Mouse (Mus musculus): ENCODE measurements around the gene Cmip. TPM values are rescaled to one million over a fixed set of nuclear protein-coding genes. Genes with fewer than 3 reads are reported as not detected.

Cmip gene
- polyA plus RNA-seq, 1 experiment = 21.1 TPM

DNA sequence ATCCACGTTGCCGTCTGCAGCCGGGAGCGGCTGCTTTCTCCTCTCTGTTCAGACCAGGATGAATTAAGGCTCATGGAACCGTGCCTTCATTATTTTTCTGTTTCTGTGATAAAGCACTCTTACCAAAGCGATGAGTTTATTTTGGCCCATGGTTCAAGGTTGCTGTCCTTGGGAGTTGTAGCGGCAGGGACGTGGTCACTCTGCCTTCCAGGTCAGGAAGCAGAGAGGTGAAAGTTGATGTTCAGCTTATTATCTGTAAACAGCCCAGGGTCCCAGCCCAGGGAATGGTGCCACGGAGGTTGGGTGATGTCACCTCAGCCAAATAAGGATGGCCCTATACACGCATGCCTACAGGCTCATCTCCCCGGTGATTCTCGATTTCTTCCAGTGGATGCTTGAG, 83.9 kb downstream of the Cmip start:
- TF ChIP-seq GATA1 (IDR thresholded peaks at IDR 0.05; ENCODE audit: low read length) = no peak

GRCm38 (mm10) chr8:117342735-117343385, 86.0 kb downstream of the Cmip start:
- TF ChIP-seq GATA1 (IDR thresholded peaks at IDR 0.05; ENCODE audit: low read length) = no peak

- TF ChIP-seq GATA1 (IDR thresholded peaks at IDR 0.05; ENCODE audit: low read length) = no peak
Observed at GRCm38 (mm10) chr8:117343484-117343883, 86.6 kb downstream of the Cmip start.

DNA sequence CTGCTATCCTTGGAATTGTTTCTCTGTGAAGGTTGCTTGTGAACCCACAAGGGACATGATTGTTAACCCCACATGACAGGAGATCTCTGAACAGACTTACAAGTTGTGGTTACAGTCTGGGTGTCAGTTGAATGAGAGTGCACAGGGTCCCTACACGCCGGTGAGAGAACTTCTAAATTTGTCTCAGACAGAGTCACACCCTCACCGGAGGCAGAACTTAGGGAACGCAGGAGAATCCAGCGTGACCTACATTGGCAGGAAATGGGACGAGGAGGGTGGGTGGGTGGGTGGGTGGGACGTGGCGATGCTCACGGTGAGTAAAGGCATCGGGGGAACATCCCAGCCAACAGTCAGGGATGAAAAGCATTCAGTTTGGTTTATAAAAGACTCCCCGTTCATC, 88.0 kb downstream of the Cmip start:
- TF ChIP-seq GATA1 (IDR thresholded peaks at IDR 0.05; ENCODE audit: low read length) = no peak

DNA sequence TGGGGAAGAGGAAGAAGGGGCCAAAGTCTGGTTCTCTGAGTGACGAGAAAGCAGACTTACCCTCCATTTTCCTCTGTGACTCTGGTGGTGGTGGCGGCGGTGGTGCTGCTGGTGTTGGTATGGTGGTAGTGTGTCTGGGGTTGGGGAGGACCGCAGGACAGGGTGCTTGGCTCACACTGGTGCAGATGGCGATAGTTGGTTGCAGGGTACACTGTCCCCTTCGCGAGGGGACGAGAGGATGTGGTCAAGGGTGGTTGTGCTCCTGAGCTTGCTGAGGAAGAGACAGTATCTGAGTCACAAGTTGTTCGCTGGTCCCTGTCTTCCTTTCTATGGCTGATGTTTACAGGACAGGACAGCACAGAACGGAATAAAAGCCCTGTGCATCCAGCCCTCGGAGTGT, 88.5 kb downstream of the Cmip start:
- no peak for TF ChIP-seq GATA1 (IDR thresholded peaks at IDR 0.05; ENCODE audit: low read length)

- TF ChIP-seq GATA1 (IDR thresholded peaks at IDR 0.05; ENCODE audit: low read length) = no peak
Observed at GRCm38 (mm10) chr8:117347556-117347955, 90.7 kb downstream of the Cmip start.

DNA sequence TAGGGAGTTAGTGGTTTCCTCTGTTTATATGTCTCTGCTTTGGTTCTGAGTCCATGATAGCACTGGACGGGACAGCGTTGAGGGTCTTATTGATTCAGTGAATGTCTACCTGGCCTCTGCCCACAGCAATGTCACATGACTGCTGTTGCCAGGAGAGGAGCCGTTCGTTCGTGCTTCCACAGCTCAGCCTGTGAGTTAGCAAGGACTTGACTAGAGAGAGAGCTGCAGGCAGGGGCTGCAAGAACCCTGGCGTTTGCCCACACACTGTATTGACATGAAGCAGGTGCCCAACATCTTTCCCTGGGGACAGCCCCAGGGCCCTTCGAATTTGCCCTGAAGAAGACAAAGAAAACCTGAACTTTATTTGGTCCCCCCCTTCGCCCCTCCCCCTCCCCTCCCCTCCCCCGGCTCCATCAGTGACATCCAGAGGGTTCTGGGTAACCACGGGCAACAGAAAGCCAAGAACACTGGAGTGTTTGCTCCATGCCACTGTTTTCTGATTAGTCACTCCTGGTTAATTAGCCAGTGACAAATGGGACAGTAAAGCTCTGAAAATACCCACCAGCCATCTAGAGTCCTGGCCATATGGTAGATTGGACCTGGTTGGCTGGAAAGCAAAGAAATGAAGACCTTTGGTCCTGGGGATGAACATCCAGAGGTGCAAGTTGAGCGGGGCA, 92.0 kb downstream of the Cmip start:
- no peak for TF ChIP-seq GATA1 (IDR thresholded peaks at IDR 0.05; ENCODE audit: low read length)

- TF ChIP-seq GATA1 (IDR thresholded peaks at IDR 0.05; ENCODE audit: low read length) = peak; percentile 15
Observed at GRCm38 (mm10) chr8:117349541-117349940, 92.7 kb downstream of the Cmip start.

DNA sequence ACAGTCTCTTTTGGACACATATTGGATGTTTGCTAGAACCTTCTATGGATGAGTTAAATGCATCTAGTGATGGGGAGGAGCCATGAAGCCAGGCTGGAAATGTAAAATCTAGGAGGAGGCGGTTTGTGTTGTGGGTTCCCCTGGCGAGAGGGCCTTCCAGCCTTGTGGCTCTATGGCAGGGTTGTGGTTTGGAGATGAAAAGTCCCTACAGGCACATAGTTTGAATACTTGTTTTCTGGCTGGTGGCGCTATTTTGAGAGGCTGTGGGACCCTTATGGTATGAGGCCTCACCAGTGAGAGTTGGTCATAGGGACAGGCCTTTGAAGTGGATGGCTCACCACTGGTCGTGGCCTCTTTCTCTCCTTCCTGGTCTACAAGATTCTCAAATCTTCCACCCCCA, 95.2 kb downstream of the Cmip start:
- TF ChIP-seq GATA1 (IDR thresholded peaks at IDR 0.05; ENCODE audit: low read length) = no peak

GRCm38 (mm10) chr8:117355111-117355831, 98.4 kb downstream of the Cmip start:
- no peak for TF ChIP-seq GATA1 (IDR thresholded peaks at IDR 0.05; ENCODE audit: low read length)

- TF ChIP-seq GATA1 (IDR thresholded peaks at IDR 0.05; ENCODE audit: low read length) = no peak
Observed at GRCm38 (mm10) chr8:117356109-117356672, 99.3 kb downstream of the Cmip start.

DNA sequence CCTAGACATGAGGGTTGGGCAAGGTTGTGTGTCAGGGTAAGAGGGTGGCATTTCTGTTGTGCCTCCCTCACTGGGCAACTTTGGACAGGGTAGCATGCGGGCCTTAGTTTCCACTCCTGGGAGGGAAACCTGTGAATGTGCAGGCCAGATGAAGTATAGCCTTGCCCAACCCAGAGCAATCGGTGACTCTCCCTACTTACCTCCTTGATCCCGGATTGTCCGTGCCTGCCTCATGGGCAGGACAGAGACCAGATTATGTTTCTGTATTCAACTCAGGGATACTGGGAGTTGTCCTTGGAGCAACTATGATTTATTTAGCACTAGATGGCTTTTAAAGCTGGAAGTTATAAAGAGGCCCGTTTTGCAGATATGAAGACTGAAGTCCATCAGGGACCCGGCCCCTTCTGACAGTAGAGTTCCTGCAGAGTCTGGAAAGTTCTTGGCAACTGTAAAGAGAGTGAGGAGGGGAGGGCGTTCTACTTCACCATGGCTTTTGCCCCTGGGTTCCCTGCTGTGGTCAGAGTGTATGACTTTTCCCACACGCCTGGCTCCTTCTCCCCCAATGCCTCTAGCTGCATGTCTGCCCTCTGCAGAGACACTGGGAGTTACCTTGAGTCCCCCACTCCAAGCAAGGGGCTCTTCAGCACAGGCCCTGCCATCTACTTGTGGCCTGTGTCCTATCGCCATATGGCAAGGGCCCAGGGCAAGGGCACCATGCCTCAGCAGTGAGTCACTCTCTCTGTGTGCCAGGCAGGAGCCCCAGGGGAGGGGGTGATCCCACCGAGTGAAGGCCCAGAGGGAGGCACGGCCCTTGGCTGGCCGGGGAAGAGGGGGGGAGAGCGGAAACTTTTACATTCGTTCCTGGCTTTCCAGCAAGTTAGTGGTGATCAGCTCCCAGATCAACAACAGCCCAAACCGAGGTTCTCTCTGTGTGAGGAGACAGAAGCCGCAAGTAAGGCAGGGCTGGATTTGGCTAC, 100.9 kb downstream of the Cmip start:
- TF ChIP-seq GATA1 (IDR thresholded peaks at IDR 0.05; ENCODE audit: low read length) = no peak

- no peak for TF ChIP-seq GATA1 (IDR thresholded peaks at IDR 0.05; ENCODE audit: low read length)
Observed at GRCm38 (mm10) chr8:117360172-117360930, 103.5 kb downstream of the Cmip start.

All from G1E-ER4 (cell line).